Mouse (Mus musculus) cerebral cortex, adult 2 months (tissue): Measurements from ENCODE around the gene Prmt1.

Experiments
- WGBS: fragments of 180-500 bp; shearing (Covaris S2); methylation state at CpG from one replicate; pipeline ENCODE4 v1.1.7; 2018; 5-methylcytosine and 5-hydroxymethylcytosine counted together

Prmt1 gene

DNA sequence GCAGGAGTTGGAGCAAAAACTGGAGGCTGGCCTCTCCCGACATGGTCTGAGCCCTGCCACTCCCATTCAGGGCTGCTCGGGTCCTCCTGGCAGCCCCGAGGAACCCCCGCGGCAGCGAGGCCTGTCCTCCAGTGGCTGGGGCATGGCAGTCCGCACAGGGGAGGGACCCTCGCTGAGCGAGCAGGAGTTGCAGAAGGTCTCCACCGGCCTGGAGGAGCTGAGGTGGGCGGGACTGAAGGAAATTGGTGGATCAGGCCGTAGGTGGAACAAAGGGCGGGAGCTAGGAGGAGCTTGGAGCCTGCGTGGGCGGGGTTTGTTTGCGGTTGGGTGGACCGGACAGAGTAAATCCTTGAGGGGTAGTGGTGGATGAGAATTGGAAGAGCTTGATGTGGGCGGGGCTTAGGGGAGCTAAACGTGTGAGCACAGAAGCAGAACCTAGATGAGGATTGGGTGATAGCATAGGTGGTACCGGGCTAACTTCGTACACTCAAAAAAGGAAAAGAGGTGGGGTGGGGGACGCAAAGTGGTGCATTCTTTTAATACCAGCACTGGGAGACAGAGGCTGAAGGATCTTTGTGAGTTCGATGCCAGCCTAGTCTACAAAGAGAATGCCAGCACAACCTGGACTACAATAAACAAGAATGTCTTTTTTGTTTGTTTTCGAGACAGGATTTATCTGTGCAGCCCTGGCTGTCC is 33.6 kb downstream of the Prmt1 start:
- 7% methylated on average over 24 of the region's 24 CpGs for WGBS

DNA sequence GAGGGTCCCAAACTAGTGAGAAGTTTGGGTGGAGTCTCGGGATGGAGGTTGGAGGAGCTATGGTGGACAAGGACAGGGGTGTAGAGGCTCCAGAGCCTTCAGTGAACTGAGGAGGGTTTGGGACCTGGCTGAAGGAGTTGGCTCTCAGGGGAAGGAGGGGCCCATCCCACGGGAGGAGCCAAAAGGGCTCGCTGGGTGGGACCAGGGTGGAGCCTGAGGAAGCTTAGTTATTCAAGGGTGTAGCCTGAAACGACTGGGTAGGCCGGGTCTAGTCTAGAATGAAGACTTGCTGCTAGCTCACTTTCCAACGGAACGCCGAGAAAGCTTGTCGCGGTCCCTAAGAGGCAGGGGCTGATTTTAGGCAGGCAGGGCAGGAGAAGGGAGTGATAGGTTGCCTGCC is 34.4 kb downstream of the Prmt1 start:
- WGBS = 11% methylated on average over 10 of the region's 10 CpGs

DNA sequence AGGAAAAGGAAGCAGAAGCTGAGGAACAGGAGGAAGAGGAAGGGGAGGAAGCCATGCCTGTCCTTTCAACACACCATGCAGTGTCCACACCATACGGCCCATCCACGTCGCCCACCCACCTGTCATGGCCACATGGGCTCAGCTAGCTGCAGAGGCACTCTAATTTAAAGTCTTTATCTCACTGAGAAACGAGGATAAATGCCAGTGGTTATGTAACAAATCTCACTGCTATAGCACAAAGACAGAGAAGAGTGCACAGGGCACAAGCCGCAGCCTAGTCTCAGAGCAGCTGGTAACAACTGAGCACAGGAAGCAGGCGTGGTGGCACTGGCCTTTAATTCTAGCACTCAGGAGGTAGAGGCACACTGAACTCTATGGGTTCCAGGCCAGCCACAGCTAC is 36.4 kb downstream of the Prmt1 start:
- WGBS = 34% methylated on average over 6 of the region's 6 CpGs

DNA sequence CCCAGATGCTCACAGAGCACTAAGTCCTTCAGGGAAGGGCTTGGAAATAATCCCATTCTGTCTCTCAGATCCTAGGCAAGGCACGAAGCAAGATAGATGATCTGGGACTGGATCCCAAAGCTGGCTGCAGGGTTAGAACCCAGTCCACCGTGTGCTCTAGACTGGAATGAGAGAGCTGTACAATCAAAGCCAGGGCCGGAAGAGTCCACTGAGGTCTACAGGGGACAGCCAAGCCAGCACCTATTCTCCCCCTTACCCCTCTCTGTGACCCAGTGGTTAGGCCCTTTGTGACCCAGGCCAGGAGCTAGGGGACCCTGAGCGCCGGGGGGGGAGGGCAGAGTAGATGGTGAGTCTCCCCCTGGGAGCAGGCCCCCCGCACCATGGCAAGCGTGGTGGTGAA is 43.5 kb downstream of the Prmt1 start, which contains the start of gene Tsks:
Gene Tsks (plus strand): TSS at position 301 of the 400 bp plus-strand sequence.
- WGBS = 80% methylated on average over 7 of the region's 7 CpGs

DNA sequence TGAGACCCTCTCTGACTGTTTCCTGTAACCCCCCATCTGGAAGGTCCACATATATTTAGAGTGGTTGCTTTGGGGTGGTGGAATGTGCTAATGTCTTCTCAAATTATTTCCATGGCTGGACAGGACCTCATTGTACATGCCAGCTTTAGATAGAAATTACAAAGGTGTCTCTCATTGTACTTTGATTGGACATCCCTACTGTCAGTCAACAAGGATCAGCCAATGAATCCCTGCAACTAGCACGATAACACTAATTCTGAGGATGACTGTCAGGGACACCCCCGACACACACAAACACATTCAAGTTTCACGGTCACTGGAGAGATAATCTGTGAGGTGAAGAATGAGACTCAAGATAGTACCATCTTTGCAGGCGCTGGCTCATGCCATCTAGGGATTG is 47.7 kb downstream of the Prmt1 start:
- WGBS = 90% methylated on average over 4 of the region's 4 CpGs

DNA sequence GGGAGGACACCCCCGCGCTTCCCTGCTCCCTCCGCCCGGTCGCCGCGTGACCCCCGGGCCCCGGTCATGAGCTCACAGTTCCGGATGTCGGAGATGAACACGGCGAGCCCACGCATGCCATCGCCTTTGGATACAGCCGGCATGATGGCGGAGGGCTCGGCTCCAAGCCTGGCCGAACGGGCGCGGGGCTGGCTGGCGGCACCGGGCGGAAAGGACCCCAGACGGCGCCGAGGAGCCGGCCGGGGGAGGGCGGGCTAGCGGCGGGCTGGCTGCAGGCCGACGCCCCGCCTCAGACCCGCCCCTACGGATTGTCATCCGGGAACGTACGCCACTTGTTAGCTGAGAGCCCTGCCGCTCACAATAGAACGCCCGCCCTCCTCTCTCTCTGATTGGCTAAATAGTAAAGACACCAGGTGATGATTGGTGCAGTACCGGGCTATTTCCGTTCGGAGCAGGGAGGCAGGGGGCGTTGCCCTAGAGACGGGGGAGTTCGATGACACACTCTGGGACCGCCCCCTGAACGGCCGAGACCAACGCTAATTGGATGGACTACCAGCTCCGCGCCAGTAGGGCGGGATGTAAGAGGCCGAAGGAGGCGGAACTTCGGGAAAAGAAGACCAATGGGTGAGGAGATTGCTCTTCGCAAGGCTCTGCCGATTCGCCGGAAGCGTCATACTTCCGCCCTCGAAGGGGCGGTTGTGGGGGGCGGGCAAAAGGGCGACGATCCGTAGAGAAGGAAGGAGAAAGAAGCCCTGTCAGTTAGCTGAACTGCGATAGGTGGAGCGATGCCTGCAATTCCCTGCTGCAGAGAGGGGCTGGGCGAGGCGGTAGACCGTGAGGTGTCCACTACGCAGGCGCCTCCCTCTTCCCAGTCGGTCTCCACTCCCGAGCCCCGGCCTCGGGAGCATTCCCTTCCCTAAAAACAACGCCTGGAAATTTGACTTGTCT is 56.9 kb downstream of the Prmt1 start, which contains the start of gene Ap2a1:
Gene Ap2a1 (minus strand): TSS at position 293 of the 948 bp plus-strand sequence.
- WGBS = under 1% methylated on average over 84 of the region's 84 CpGs

DNA sequence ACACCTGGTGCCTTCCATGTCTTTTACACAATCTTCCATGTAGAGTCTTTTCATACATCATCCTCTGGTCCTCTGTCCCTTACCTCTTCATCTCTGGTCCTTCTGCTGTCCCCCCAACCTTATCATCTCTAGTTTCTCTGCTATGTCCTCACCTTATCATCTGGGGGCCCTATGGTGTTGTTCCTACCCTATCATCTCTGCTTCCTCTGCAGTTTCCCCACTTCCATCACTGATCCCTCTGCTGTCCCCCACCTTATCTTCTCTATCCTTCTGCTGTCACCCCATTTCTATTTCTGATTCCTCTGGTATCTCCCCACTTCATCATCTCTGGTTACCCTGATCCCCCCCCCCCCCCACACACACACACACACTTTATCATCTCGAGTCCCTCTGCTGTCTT is 57.8 kb downstream of the Prmt1 start:
- 0% methylated on average over 1 of the region's 1 CpGs for WGBS
